Mouse (Mus musculus) liver, embryonic 15.5 days (tissue): ENCODE results near the gene Dnah5. TPM values are rescaled to one million over a fixed set of nuclear protein-coding genes. Genes with fewer than 3 reads are reported as not detected.

Experiments used
- ATAC-seq: fragments of 200-750 bp; cut with Nextera tagmentation; 2 replicates; pipeline ENCODE4 v1.8.0; 2017; ENCODE audit warnings: moderate number of reproducible peaks, mild to moderate bottlenecking, moderate library complexity; ENCODE audit not compliant: insufficient read depth
- H3K27ac ChIP-seq: fragments of 300-500 bp; sonication (generic); replicated peaks from 2 replicates; pipeline ENCODE4 v1.5.1; 2015; ENCODE audit warnings: mild to moderate bottlenecking, inconsistent platforms
- H3K27me3 ChIP-seq: fragments of 300-500 bp; sonication (generic); 2 replicates; pipeline ENCODE4 v1.6.1; 2015; ENCODE audit warnings: mild to moderate bottlenecking, inconsistent platforms
- H3K36me3 ChIP-seq: fragments of 300-500 bp; sonication (generic); replicated peaks from 2 replicates; pipeline ENCODE4 v1.6.1; 2015; ENCODE audit warnings: moderate library complexity, mild to moderate bottlenecking, inconsistent platforms
- H3K4me1 ChIP-seq: fragments of 300-500 bp; sonication (generic); replicated peaks from 2 replicates; pipeline ENCODE4 v1.6.1; 2015; ENCODE audit warnings: inconsistent platforms
- H3K4me2 ChIP-seq: fragments of 300-500 bp; sonication (generic); 2 replicates; pipeline ENCODE4 v1.6.1; 2015; ENCODE audit warnings: moderate library complexity, mild to moderate bottlenecking, inconsistent platforms
- H3K4me3 ChIP-seq: fragments of 300-500 bp; sonication (generic); replicated peaks from 2 replicates; pipeline ENCODE4 v1.5.1; 2015; ENCODE audit warnings: mild to moderate bottlenecking, inconsistent platforms
- H3K9ac ChIP-seq: fragments of 300-500 bp; sonication (generic); 2 replicates; pipeline ENCODE4 v1.6.1; 2015; ENCODE audit warnings: moderate library complexity, mild to moderate bottlenecking, inconsistent platforms
- H3K9me3 ChIP-seq: fragments of 300-500 bp; sonication (generic); replicated peaks from 2 replicates; pipeline ENCODE4 v1.6.1; 2016; ENCODE audit warnings: inconsistent platforms
- WGBS: fragments of 180-500 bp; shearing (Covaris S2); methylation state at CpG from one replicate; pipeline ENCODE4 v1.1.7; 2015; ENCODE audit warnings: mixed read lengths; ENCODE audit not compliant: insufficient replicate concordance; 5-methylcytosine and 5-hydroxymethylcytosine counted together
- polyA plus RNA-seq: library from polyadenylated mRNA; unstranded; fragments of >200 nt; fragmentation: Nextera tagmentation; extraction: Ambion mirVana; gene quantifications from 2 replicates; pipeline ENCODE4 v1.2.1, GENCODE M21; 2015

Gene Dnah5
- polyA plus RNA-seq, 1 experiment from 2014 or later, result not detected

GRCm38 (mm10) chr15:28187472-28188360 is 15.8 kb upstream of the Dnah5 start:
- Histone ChIP-seq H3K4me2 (no peak overlapping the region), H3K27ac (no peak overlapping the region), H3K9me3 (no peaks in the 10 kb centered on the region), H3K36me3 (no peaks in the 10 kb centered on the region), H3K9ac (no peak overlapping the region), H3K4me3 (no peak overlapping the region), H3K4me1 (no peaks in the 10 kb centered on the region), H3K27me3 (no peaks in the 10 kb centered on the region)
- ATAC-seq, result no peak
- WGBS, result 18% methylated on average over 22 of the region's 22 CpGs

- no peaks in the 10 kb centered on the region for H3K27me3 ChIP-seq
- H3K9ac ChIP-seq, result no peak overlapping the region
- no peaks in the 10 kb centered on the region for H3K36me3 ChIP-seq
- no peaks in the 10 kb centered on the region for H3K4me1 ChIP-seq
- H3K9me3 ChIP-seq, result no peaks in the 10 kb centered on the region
- WGBS, result 55% methylated on average over 11 of the region's 11 CpGs
- H3K27ac ChIP-seq, result no peak overlapping the region
- no peak overlapping the region for H3K4me2 ChIP-seq
- ATAC-seq, result no peak
- no peak overlapping the region for H3K4me3 ChIP-seq
Observed at GRCm38 (mm10) chr15:28188361-28189011, 15.1 kb upstream of the Dnah5 start.

GRCm38 (mm10) chr15:28189668-28190067 is 13.9 kb upstream of the Dnah5 start:
- Histone ChIP-seq H3K27ac (no peak overlapping the region), H3K27me3 (no peaks in the 10 kb centered on the region), H3K4me2 (no peak overlapping the region; the same call in 1 of the 2 replicates), H3K36me3 (no peaks in the 10 kb centered on the region), H3K9me3 (no peaks in the 10 kb centered on the region), H3K4me1 (no peaks in the 10 kb centered on the region), H3K4me3 (no peak overlapping the region), H3K9ac (no peak overlapping the region)
- no peak for ATAC-seq
- WGBS, result 19% methylated on average over 12 of the region's 12 CpGs

- Histone ChIP-seq H3K27me3 (no peaks in the 10 kb centered on the region), H3K4me1 (no peaks in the 10 kb centered on the region), H3K9me3 (no peaks in the 10 kb centered on the region), H3K4me2 (no peak overlapping the region), H3K27ac (no peak overlapping the region), H3K36me3 (no peaks in the 10 kb centered on the region), H3K9ac (no peak overlapping the region), H3K4me3 (no peak overlapping the region)
- ATAC-seq, result no peak
- WGBS, result 52% methylated on average over 4 of the region's 4 CpGs
Observed at GRCm38 (mm10) chr15:28198609-28199008, 4.9 kb upstream of the Dnah5 start.

- Histone ChIP-seq H3K4me2 (no peak overlapping the region), H3K9ac (no peak overlapping the region), H3K4me1 (no peaks in the 10 kb centered on the region), H3K27me3 (no peaks in the 10 kb centered on the region), H3K27ac (no peak overlapping the region), H3K4me3 (no peak overlapping the region), H3K9me3 (no peaks in the 10 kb centered on the region), H3K36me3 (no peaks in the 10 kb centered on the region)
- 54% methylated on average over 3 of the region's 3 CpGs for WGBS
- no peak for ATAC-seq
Observed at GRCm38 (mm10) chr15:28204626-28205025, 1.1 kb downstream of the Dnah5 start.

- no peak overlapping the region for H3K4me2 ChIP-seq
- no peak for ATAC-seq
- H3K9me3 ChIP-seq, result no peaks in the 10 kb centered on the region
- H3K27ac ChIP-seq, result no peak overlapping the region
- H3K36me3 ChIP-seq, result no peaks in the 10 kb centered on the region
- H3K4me1 ChIP-seq, result no peaks in the 10 kb centered on the region
- no peak overlapping the region for H3K9ac ChIP-seq
- 24% methylated on average over 2 of the region's 2 CpGs for WGBS
- H3K4me3 ChIP-seq, result no peak overlapping the region
- no peaks in the 10 kb centered on the region for H3K27me3 ChIP-seq
Observed at GRCm38 (mm10) chr15:28207545-28207944, 4.0 kb downstream of the Dnah5 start.

GRCm38 (mm10) chr15:28213057-28213456 is 9.5 kb downstream of the Dnah5 start:
- no peak for ATAC-seq
- Histone ChIP-seq H3K36me3 (no peaks in the 10 kb centered on the region), H3K9ac (no peak overlapping the region), H3K4me1 (no peaks in the 10 kb centered on the region), H3K4me3 (no peak overlapping the region), H3K27me3 (no peaks in the 10 kb centered on the region; the same call in 1 of the 2 replicates), H3K4me2 (no peak overlapping the region), H3K9me3 (no peaks in the 10 kb centered on the region), H3K27ac (no peak overlapping the region)
- 72% methylated on average over 5 of the region's 5 CpGs for WGBS

- H3K36me3 ChIP-seq, result no peaks in the 10 kb centered on the region
- no peak overlapping the region for H3K9ac ChIP-seq
- no peaks in the 10 kb centered on the region; the same call in 1 of the 2 replicates for H3K27me3 ChIP-seq
- ATAC-seq, result no peak
- no peaks in the 10 kb centered on the region for H3K9me3 ChIP-seq
- no peak overlapping the region for H3K4me3 ChIP-seq
- H3K27ac ChIP-seq, result no peak overlapping the region
- WGBS, result 58% methylated on average over 8 of the region's 8 CpGs
- H3K4me2 ChIP-seq, result no peak overlapping the region
- H3K4me1 ChIP-seq, result no peaks in the 10 kb centered on the region
Observed at GRCm38 (mm10) chr15:28216358-28216757, 12.8 kb downstream of the Dnah5 start.

GRCm38 (mm10) chr15:28227316-28227715 is 23.8 kb downstream of the Dnah5 start:
- Histone ChIP-seq H3K4me3 (no peak overlapping the region), H3K27me3 (no peaks in the 10 kb centered on the region), H3K27ac (no peak overlapping the region), H3K9me3 (no peaks in the 10 kb centered on the region), H3K9ac (no peak overlapping the region), H3K4me1 (no peaks in the 10 kb centered on the region), H3K36me3 (no peaks in the 10 kb centered on the region), H3K4me2 (no peak overlapping the region)
- no peak for ATAC-seq
- WGBS, result 34% methylated on average over 3 of the region's 3 CpGs

- H3K27ac ChIP-seq, result no peak overlapping the region
- no peak for ATAC-seq
- H3K4me1 ChIP-seq, result no peaks in the 10 kb centered on the region
- no peaks in the 10 kb centered on the region for H3K9me3 ChIP-seq
- no peak overlapping the region for H3K4me3 ChIP-seq
- no peaks in the 10 kb centered on the region for H3K27me3 ChIP-seq
- WGBS, result 69% methylated on average over 1 of the region's 1 CpGs
- no peaks in the 10 kb centered on the region for H3K36me3 ChIP-seq
- no peak overlapping the region for H3K9ac ChIP-seq
- no peak overlapping the region for H3K4me2 ChIP-seq
Observed at GRCm38 (mm10) chr15:28260250-28260649, 56.7 kb downstream of the Dnah5 start.

- WGBS, result 50% methylated on average over 4 of the region's 4 CpGs
- no peak for ATAC-seq
- H3K9ac ChIP-seq, result no peak overlapping the region
- no peaks in the 10 kb centered on the region for H3K4me1 ChIP-seq
- H3K27me3 ChIP-seq, result no peaks in the 10 kb centered on the region
- H3K36me3 ChIP-seq, result no peaks in the 10 kb centered on the region
- H3K4me2 ChIP-seq, result no peak overlapping the region
- H3K27ac ChIP-seq, result no peak overlapping the region
- no peak overlapping the region for H3K4me3 ChIP-seq
- H3K9me3 ChIP-seq, result no peaks in the 10 kb centered on the region
Observed at GRCm38 (mm10) chr15:28299438-28299837, 95.9 kb downstream of the Dnah5 start.
